Mouse (Mus musculus) fat pad, adult 2 months (tissue): ENCODE results near the gene Acacb.

Source experiments
- DNase-seq: peaks from one replicate; pipeline ENCODE4 v3.0.0-alpha.2; 2011; ENCODE audit warnings: low read depth, low spot score; ENCODE audit errors: extremely low read depth

The Acacb gene

DNA sequence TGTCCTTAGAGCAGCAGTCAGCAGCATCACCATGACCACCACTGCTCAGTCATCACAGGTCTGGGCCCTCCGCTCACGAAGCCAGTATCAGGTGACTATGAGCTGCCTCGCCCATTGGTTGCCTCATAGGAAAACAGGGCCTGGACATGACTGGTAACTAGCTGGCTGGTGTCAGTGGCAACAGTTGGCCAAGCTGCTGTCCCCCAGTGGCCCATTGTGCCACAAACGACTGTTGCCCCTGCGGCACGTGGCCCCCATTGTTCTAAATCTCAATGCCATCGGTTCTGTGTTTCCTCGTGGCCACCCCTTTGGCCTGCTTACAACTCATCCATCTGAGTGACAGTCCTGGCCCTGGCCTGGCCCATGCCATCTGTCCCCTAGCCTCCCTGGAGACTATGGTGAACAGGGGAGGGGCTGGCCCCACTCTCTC is 117.7 kb downstream of the Acacb start:
- DNase-seq = no peak

DNA sequence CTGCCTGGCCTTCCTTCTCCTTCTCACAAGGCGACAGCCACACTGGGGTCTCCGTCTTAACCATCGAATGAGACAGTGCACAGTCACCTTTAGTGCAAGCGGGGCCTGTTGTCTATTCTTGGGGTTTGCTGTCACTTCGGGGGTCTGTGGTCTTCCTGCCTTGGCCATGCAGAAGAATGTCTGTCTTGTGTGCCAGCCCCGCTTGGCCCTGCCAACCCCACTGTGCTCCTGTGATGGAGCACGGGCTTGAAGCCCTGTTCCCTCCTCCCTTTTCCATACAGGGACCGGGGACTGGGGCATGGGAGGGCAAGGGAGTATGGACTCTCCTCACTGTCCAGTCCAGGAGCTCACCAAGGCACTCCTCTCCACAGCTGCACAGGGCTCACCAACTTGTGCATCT is 118.5 kb downstream of the Acacb start:
- no peak for DNase-seq

DNA sequence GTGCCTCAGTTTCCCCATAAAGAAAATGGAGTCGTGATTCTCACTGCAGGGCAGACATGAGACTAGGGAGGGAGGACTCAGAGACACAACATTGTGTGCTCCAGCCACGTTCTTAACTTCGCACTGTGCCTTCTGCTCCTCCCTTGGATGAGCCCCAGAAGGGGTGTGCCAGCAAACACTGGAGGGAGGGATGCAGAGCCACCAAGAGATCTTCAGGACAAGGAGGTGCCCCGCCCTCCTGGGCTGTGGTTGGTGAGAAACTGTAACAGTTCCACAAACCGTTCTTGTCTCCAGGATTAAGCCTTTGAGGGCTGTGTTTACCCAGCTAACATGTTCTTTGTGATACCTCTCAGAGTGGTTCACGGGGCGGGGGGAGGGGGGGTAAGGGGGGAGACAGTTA is 122.3 kb downstream of the Acacb start:
- no peak for DNase-seq

DNA sequence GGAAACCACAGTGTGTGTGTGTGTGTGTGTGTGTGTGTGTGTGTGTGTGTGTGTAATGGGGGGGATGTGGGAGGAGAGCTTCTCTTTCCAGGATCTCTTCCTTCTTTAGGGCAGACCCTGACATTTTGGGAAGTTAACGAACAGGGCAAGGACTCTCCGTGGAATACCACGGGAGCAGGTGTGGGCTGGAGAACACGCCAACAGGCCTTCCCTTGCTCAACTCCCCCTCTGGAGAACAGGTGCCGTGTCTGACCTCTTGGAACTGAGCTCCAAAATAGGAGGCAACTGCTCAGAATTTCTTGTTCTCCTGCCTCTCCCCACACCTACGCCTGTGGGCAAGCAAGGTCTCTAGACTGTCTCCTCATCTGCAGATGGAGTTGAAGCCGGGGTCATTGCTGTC is 123.2 kb downstream of the Acacb start:
- DNase-seq = no peak

DNA sequence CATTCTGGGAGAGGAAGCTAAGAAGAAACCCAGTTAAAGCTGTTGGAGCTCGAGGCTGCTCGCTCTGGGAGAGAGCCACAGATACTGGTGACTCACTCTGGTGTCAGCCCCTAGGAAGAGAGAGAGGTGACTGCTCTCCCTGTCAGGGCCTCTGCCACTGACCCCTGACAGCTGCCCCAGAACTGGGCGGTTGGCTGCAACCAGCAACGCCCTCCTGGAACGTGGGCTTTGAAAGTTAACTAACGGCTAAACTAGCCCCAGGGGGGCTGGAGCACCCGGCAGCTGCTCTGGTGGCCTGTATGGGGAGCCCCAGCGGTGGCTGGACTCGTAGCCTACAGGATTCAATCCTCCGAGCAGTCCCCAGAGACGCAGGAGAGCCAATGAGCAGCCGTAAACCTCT is 123.6 kb downstream of the Acacb start:
- DNase-seq = no peak

DNA sequence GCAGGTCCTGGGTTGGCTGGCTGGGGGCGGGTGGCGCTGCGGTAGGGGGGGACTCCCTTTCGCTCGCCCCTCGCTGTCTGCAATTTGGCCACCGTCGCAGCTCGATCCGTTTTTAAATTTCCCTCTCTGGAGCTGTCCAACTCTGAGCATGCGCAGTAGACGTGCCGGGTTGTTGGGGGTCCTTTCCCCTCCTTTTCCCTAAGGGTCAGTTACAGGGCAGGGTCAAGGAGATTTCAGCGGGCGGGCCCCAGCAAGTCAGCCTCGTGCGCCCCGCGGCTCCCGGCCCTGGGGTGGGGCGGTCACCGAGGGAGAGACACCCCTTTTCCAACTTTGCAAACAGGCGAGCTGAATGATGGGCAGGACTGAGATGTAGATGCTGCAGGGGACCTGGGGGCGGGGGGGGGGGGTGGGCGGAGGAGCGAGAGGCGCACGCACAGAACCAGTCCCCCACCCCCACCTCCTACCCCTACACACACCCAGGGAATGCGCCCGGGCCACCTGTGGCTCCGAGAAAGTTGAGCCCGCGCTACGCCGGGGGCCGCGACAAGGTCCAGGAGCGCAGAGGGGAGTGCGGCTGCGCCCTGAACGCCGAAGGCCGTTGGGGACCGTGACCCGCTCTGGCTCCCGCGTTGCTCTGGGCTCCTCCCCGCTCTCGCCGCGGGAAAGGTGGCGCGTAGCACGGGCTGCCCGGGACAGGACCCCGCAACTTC is 127.5 kb downstream of the Acacb start, which contains the start of gene Foxn4:
Foxn4 (minus strand) TSS at position 115 of the 710 bp plus-strand sequence.
- no peak for DNase-seq

DNA sequence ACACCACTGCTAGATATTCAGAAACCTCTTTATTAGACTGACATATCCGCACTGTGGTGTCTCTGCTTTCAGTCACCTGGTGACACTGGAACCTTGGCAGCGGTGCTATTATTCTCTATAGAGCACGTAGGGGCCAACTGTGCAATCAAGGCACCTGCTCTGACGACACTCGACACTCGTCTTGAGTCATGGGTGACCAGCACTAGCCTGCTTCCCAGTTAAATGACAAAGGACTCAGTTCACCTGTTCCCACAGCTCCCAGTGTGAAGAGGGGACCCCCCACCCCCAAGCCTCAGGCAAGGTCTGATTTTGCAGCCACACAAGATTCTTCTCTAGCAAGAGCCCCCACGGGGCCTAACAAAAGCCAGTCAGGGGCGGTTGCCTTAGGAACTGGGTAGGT is 129.0 kb downstream of the Acacb start:
- DNase-seq = no peak

DNA sequence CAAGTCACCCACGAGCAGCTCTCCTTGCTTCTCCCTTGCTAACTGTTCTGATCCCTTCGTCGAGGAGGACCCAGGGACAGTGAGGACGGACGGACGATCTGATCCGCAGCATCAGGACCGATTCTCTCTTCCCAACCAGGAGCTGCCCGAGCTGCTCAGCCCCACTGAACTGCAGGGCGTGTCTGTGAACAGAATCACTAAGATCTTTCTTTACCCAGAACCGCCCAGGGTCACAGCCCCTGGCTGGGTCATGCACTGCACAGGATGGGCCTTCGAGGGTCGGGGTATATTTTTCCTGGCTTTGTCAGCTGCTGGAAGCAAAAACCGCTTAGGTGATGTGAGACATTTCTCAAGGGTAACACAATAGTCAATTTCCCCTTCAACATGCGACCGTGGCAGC is 129.7 kb downstream of the Acacb start:
- no peak for DNase-seq

DNA sequence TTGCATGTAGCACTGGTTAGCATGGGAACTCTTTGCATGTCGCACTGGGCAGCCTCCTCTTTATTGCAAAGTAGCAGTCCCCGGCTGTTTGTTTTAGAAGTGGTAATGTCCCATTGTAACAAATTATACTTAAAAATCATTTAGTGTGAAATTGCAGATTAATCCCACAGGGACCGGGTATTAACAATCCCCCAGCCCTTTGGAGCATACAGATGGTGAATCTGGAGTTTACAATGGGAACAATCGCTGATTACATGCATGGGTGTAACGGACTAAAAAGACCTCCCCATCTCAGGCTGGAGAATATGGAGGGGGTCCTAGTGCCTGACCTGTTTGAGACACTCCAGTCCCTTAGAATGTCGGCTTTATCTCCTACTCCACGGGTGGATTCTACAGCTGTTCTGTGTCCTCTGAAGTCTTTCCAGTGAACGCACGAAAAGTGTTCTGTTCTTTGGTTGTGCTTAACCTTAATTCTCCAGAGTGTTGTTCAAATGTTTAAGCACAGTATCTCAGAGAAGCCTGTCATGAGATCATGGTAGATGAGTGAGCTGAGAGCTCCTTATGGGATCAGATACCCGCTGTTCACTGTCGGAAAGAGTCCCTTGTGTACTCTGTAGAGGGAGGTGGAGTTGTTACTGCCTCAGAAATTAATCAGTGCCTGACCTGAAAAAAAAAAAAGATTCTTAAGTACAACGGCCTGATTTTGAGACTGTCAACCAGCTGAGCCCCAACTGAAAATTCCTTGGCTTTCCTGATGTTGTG is 133.2 kb downstream of the Acacb start:
- no peak for DNase-seq

DNA sequence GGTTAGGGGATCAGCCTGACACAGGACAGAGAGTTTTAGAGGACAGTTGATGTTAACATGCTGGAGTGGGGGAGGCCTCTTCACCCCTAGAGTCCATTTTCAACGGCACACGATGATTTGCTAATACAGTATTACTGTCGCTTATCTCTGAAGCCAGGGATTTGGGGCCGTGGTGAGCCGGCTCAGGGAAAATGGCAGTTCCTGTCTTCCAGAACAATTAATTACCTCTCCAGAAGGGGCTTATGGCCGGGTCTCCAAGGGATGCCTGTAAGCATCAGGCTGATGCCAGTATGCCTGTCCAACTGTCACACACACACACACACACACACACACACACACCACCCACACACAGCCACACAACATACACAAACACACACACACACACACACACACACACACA is 136.0 kb downstream of the Acacb start:
- no peak for DNase-seq

DNA sequence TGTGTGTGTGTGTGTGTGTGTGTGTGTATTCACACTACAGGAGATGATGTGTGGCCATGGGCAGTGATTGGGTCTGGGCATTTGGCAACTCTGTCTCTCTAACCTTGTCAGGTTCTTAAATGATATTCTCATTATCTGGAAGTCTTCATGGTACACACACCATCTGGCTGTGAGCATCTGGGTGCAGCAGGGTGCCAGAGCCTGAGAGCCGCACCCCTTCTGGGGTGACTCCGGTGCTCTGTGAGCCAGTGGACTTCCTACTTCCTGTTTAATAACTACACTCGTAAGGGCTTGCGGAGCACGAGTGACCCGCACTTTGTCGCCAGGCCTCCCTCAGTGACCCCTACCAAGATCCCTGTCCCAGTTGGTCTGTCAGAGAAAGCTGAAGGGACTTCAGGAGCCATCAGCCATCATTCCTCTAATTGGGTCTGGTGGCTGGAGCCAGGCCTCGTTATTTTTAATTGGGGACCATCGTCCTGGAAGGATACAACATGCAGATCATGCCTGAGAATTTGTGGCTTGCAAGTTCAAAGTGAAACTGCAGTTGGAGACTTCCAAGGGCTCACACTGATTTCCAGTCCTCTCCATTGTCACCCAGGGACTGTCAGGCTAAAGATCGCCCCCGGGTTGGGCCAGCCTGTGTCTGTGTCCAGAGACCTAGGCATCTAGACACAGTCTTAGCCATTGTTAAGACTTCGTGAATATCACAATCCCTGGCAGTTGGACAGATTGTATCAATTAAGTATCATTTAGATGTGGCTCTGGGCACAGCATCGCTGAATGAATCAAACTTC is 138.5 kb downstream of the Acacb start:
- no peak for DNase-seq

DNA sequence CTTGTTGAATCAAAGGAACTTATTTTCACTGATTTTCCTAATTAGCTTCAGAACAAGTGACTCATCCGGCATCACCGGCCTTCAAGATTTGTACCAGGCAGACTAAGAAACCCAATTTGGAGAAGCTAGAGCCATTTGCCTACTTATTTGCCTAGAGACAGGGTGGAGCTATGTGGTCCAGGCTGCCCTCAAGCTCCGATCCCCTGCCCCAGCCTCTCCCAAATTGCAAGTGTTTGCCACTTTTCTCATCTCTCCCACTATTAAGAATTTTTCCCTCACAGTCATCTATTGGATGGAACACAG is 139.0 kb downstream of the Acacb start:
- no peak for DNase-seq

DNA sequence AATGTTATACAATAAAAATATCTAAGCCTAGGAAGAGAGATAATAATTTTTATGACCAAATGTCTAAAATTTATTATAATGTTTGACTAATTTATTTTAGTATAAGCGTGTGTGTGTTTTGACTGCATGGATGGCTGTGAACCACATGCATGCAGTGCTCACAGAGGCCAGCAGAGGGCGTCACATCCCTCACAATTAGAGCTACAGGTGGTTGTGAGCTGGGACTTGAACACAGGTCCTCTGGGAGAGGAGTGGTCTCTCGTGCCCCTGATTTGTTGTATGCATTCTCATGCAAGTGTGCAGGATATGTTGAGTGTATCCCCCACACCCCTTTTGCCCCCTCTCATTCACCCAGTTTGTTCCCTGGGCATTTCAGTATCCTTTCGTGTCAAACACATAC is 139.8 kb downstream of the Acacb start:
- DNase-seq = no peak

DNA sequence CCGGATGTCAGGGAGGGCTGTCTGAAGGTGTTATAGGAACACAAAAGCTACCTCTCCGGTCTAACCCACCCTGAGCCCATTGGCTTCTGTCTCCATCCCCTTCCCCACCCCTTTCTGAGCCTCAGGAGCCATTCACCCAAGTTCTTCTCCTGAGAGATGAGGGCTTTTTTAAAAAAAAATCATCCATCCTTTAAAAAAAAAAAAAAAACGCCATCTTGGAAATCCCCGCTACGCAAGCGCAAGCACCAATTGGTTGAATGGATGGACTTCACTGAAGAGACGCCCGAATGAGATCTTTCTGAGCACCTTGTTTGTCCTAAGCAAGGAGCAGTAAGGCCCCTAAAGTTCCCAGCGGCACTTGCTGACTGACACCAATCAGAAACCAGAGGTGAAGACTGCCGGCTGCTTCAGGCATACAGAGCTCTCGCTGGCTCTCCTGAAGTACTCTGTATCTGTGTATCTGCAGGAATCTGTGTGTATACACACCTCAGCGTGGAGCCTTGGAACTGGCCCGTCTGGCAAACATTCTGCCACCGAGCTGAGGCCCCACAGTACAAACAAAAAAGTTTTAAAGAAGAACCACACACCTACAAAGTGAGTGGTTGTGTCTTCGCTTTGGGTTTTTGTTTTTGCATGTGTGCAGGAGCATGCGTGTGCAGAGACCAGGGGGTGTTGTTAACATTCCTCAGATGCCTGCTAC is 140.7 kb downstream of the Acacb start:
- no peak for DNase-seq

DNA sequence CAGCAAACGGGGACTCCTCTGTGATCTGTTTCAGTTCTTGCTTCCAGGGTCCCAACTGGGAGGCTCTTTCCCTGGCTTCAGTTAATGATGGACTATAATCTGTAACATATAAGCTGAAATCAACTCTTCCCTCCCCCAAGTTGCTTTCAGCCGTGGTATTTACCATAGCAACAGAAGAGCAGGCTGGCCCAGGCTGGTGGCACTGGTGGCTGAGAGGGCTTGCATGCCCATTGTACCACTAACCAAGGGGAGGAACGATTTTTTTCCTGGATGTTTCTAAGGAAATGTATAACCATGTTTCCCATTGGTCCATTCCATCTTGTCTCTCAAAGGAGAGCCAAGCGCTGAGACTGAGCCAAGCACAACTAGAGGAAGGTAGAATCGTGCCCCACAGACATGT is 142.1 kb downstream of the Acacb start:
- DNase-seq = no peak

DNA sequence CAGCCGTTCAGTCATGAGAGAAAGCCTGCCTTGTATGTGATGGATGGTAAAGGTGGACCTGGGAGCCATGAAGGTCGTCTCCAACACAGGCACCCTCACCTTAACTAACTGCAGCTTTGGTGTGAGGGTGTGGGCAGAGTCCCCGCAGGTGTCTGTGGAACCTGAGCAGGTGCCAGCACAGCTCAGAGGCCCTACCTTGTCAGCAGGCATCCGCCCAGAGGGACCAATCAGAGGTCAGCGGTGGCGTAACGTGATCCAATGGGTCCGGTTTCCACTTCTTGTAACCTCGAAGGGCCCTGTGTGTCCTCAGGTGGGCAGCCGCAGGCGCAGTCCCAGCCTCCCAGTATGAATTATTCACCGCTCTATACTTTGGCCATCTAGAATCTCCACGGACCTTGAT is 142.5 kb downstream of the Acacb start, which contains the start of gene Myo1h:
Myo1h (plus strand) TSS at position 293 of the 400 bp plus-strand sequence.
- DNase-seq = no peak

DNA sequence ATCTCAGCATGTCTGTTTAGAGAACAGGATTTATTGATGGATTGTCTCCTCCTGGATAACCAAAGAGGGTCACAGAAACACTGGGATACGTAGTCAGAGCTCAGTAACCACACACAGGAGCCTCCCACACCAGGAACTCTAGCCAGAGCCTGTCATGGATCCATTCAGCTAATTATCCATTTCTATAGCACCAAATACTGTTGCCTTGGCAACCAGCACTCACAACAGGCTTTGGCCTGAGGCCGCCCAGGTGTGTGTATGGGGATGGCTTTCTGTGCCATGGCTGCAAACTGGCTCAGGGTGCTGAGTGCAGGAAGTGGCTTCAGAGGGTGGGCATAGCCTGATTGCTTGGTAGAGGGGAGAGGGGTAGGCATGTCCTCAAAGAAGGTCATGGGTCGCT is 143.7 kb downstream of the Acacb start:
- DNase-seq = no peak

DNA sequence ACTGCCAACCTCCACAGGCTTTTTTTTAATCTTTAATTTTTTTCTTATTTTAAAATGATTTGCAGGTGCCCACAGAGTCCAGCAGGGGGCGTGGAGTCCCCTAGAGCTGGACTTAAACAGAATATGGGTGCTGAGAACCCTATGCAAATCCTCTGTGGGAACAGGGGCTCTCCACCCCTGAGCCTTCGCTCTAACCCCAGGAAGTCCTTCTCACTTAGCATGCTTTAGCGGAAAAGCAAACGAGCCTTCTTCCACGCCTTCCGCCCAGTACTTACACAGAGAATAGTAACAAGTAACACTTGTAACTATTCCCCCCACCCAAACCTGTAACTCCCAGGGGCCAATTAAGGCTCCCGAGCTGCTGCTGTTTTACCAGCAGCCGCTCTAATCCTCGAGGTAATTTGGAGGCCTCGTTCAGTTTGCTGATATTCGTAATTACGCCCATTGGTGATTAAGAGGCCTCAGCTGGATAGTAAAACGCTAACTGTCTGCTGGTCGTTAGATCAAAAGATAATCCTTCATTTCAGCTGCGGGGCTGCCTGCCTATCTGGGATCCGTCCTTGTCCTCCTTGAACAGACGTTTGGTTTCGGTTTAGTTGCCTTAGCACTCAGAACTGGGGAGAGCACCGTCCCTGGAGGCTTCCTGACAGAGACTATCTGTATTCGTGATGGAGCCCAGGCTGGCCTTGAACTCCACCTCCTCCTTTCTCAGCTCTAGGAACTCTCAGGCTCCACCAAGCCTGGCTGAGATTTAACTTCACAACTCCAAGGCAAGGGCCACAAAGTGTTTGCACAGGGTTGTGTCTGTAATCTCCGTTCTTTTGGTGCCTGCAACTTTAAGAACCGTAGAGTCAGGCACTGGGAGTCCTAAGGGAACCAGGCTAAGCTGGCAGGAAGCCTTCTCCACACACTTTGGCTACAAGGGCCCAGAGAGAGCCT is 150.6 kb downstream of the Acacb start:
- no peak for DNase-seq

DNA sequence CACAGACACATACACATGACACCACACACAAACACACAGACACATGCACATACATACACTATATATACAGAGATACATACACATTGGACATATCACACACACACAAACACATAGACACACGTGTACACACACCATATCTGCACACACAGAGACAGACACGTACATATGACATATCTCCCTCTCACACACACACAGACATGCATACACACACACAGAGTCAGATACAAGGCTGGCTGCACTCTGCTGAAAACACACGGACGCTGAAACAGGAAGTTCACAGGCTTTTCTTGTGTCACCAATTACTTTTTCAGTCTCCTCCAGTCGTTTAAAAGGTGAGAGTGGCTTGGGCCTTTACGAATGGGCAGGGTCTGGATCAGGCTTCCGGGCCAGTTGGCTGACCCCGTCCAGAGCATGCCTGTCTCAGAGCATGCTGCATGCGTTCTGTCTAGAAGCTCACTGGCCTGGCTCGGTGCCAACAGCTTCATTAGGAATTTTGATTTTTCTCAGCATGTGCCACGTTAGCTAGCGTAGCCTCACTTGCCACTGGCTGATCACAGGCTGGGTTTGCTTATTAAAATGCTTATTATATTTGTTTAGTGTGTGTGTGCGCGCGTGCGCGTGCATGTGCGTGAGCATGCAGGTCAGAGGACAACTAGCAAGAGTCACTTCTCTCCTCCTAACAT is 152.0 kb downstream of the Acacb start:
- no peak for DNase-seq
